Mouse (Mus musculus) liver, embryonic 14.5 days (tissue): ENCODE data around the gene Nacc2.

ENCODE experiments used
- CTCF ChIP-seq: IDR thresholded peaks from 2 replicates; pipeline ENCODE4 v1.5.1; 2016; ENCODE audit warnings: antibody characterized with exemption, low read depth, control low read depth
- EP300 ChIP-seq: IDR thresholded peaks from 2 replicates; pipeline ENCODE4 v1.6.1; 2016; ENCODE audit warnings: antibody characterized with exemption, low read depth

DNA sequence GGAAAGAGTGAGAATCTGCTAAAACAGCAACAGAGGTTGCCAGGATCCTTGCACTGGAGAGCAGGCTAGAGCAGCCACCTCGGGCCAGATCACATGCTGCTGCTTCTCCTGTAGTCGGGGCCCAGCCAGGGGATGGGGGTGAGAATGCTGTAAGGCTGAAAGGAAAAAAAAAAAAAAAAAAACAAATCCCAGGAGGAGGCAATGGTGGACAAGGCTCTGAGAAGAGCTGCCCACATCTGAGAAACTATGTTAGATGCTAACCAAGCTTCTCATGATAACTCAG lies 3.8 kb downstream of the Nacc2 start:
- TF ChIP-seq CTCF (no peak), EP300 (no peak)
